Mouse (Mus musculus): ENCODE data around the gene Gm17334. TPM values are rescaled to one million over a fixed set of nuclear protein-coding genes. Genes with fewer than 3 reads are reported as not detected.

The Gm17334 gene
- total RNA-seq, 1 experiment, result 0.22 TPM

DNA sequence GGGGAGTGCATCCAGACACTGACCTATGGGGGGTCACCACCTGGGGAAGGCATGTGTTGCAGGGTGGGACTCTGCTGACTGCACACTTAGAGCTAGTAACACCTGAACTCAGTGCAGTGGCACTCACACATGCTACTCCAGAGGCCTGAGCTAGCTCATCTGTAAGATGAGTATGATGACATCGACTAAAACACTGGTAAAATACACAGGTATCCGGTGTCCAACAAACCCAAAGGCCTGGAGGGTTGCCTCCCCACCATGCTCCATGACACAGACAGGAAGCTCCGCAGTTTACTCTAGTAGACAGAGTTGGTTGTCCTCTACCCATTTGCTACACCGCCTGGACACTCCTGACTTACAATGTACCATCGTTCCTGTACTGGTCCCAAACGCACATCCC lies 46.5 kb upstream of the Gm17334 start:
- in situ Hi-C loops (cut with MboI; ENCODE audit: low sequenced_read_pairs in 2 of 2, unreplicated experiment in 2 of 2), result no loop called here
- H3K36me3 ChIP-seq (ENCODE audit: control insufficient read depth, insufficient read depth, low read length, poor library complexity, severe bottlenecking), result no peaks in the 10 kb centered on the region
- peaks cover 0 to 4% of the 10 kb centered on the region in 2 experiments; a peak in 1 of 4 replicates for H3K4me1 ChIP-seq (ENCODE audit: control insufficient read depth in 2 of 2, insufficient read depth in 2 of 2, low read length in 2 of 2, poor library complexity in 1 of 2)
- DNase-seq (ENCODE audit: low read depth, low spot score), result no peak
- H3K27ac ChIP-seq (ENCODE audit: insufficient read depth, low read depth, low read length, poor library complexity, severe bottlenecking), result no peak overlapping the region
- no peak overlapping the region for H3K4me3 ChIP-seq (ENCODE audit: insufficient read depth in 1 of 2, low read depth in 1 of 2, low read length in 2 of 2, poor library complexity in 1 of 2, severe bottlenecking in 1 of 2)
- TF ChIP-seq ZNF384 (IDR thresholded peaks at IDR 0.05; ENCODE audit: low read depth, low read length), result no peak
- no peaks in the 10 kb centered on the region for H3K9me3 ChIP-seq (ENCODE audit: control insufficient read depth, insufficient read depth, low read depth, low read length)
- H3K9ac ChIP-seq (ENCODE audit: insufficient read depth, low read depth, low read length, poor library complexity, severe bottlenecking), result no peak overlapping the region

DNA sequence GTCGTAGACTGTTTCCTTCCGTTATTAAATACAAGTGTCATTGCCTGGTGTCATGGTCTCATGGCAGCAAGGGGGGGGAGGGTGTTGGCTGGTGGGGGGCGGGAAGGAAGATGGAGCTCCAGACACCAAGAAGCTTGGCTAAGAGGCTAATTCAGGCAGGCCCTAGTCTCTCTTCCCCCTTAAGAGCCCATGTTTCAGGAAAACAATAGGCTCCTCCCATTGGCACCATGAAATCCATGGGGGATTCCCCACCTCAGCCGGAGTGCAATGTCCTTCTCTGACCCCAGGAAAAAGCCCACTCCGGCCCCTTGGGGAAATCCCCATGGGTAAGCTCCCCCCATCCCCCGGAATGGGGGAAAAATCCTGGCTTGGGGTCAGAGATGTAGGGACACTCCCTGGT lies 45.8 kb upstream of the Gm17334 start:
- Histone ChIP-seq H3K9ac (ENCODE audit: insufficient read depth, low read depth, low read length, poor library complexity, severe bottlenecking) (no peak overlapping the region), H3K4me1 (ENCODE audit: control insufficient read depth in 2 of 2, insufficient read depth in 2 of 2, low read length in 2 of 2, poor library complexity in 1 of 2) (peaks cover 0 to 4% of the 10 kb centered on the region in 2 experiments; a peak in 1 of 4 replicates), H3K36me3 (ENCODE audit: control insufficient read depth, insufficient read depth, low read length, poor library complexity, severe bottlenecking) (no peaks in the 10 kb centered on the region), H3K9me3 (ENCODE audit: control insufficient read depth, insufficient read depth, low read depth, low read length) (no peaks in the 10 kb centered on the region), H3K4me3 (ENCODE audit: insufficient read depth in 1 of 2, low read depth in 1 of 2, low read length in 2 of 2, poor library complexity in 1 of 2, severe bottlenecking in 1 of 2) (no peak overlapping the region), H3K27ac (ENCODE audit: insufficient read depth, low read depth, low read length, poor library complexity, severe bottlenecking) (no peak overlapping the region)
- in situ Hi-C loops (cut with MboI; ENCODE audit: low sequenced_read_pairs in 2 of 2, unreplicated experiment in 2 of 2), result no loop called here
- no peak for DNase-seq (ENCODE audit: low read depth, low spot score)
- no peak for TF ChIP-seq MAFK (IDR thresholded peaks at IDR 0.05; ENCODE audit: insufficient read depth, low read depth, low read length)

DNA sequence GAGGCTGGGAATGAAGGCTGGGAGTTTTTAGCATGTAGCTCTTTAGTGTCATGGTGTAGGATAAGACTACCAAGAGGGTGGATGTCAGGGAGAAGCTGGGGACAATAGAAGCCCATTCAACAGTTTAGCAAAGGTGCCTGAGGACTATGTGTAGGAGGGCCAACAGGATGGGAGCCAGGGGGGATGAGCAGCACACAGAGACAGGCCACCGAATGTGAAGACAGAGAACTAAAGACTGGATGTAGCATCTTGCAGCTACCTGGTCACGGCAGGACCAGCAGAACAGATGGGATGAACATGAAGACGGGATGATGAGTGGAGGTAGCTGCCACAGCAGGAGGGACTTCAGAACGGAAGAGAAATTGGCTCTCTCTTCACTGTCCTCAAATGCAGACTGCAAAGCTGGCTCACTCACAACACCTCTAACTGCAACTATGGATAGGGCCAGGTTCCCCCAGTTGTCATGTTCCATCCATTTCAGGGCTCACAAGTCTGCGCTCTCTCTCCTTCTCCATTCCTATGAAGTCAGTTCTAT lies 43.9 kb upstream of the Gm17334 start:
- Histone ChIP-seq H3K27ac (ENCODE audit: insufficient read depth, low read depth, low read length, poor library complexity, severe bottlenecking) (no peak overlapping the region), H3K9me3 (ENCODE audit: control insufficient read depth, insufficient read depth, low read depth, low read length) (no peaks in the 10 kb centered on the region), H3K4me1 (ENCODE audit: control insufficient read depth in 2 of 2, insufficient read depth in 2 of 2, low read length in 2 of 2, poor library complexity in 1 of 2) (peaks cover 0 to 4% of the 10 kb centered on the region in 2 experiments; a peak in 1 of 4 replicates), H3K9ac (ENCODE audit: insufficient read depth, low read depth, low read length, poor library complexity, severe bottlenecking) (no peak overlapping the region), H3K4me3 (ENCODE audit: insufficient read depth in 1 of 2, low read depth in 1 of 2, low read length in 2 of 2, poor library complexity in 1 of 2, severe bottlenecking in 1 of 2) (no peak overlapping the region), H3K36me3 (ENCODE audit: control insufficient read depth, insufficient read depth, low read length, poor library complexity, severe bottlenecking) (no peaks in the 10 kb centered on the region)
- in situ Hi-C loops (cut with MboI; ENCODE audit: low sequenced_read_pairs in 2 of 2, unreplicated experiment in 2 of 2), result no loop called here
- DNase-seq (ENCODE audit: low read depth, low spot score), result no peak
- TF ChIP-seq HCFC1 (IDR thresholded peaks at IDR 0.05; ENCODE audit: borderline replicate concordance, insufficient read depth, low read length), result no peak
- no peak for TF ChIP-seq CHD2 (IDR thresholded peaks at IDR 0.05; ENCODE audit: low read depth, low read length)
- TF ChIP-seq ZC3H11A (IDR thresholded peaks at IDR 0.05; ENCODE audit: borderline replicate concordance, low read depth, low read length), result no peak

DNA sequence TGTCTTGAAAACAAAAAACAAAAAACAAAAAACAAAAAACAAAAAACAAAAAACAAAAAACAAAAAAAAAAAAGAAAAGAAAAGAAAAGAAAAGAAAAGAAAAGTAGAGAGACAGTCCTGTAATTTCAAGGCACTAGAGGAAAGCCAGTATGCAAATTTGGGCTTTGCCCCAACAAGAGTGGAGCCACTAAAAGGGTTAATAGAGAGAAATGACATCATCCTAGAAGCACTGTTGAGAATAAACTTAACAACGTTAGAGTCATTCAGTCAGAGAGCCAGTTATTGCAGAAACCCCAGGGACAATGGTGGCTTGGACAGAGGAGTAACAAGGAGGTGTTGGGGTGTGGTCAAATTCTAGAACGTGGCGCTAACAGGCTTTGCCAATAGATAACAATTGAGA lies 41.8 kb upstream of the Gm17334 start:
- Histone ChIP-seq H3K4me3 (ENCODE audit: insufficient read depth in 1 of 2, low read depth in 1 of 2, low read length in 2 of 2, poor library complexity in 1 of 2, severe bottlenecking in 1 of 2) (no peak overlapping the region), H3K9me3 (ENCODE audit: control insufficient read depth, insufficient read depth, low read depth, low read length) (no peaks in the 10 kb centered on the region), H3K27ac (ENCODE audit: insufficient read depth, low read depth, low read length, poor library complexity, severe bottlenecking) (no peak overlapping the region), H3K36me3 (ENCODE audit: control insufficient read depth, insufficient read depth, low read length, poor library complexity, severe bottlenecking) (no peaks in the 10 kb centered on the region), H3K9ac (ENCODE audit: insufficient read depth, low read depth, low read length, poor library complexity, severe bottlenecking) (no peak overlapping the region), H3K4me1 (ENCODE audit: control insufficient read depth in 2 of 2, insufficient read depth in 2 of 2, low read length in 2 of 2, poor library complexity in 1 of 2) (peaks cover 0 to 5% of the 10 kb centered on the region in 2 experiments; a peak in 1 of 4 replicates)
- in situ Hi-C loops (cut with MboI; ENCODE audit: low sequenced_read_pairs in 2 of 2, unreplicated experiment in 2 of 2), result no loop called here
- no peak for TF ChIP-seq ZNF384 (IDR thresholded peaks at IDR 0.05; ENCODE audit: low read depth, low read length)
- TF ChIP-seq HCFC1 (IDR thresholded peaks at IDR 0.05; ENCODE audit: borderline replicate concordance, insufficient read depth, low read length), result no peak
- TF ChIP-seq ZC3H11A (IDR thresholded peaks at IDR 0.05; ENCODE audit: borderline replicate concordance, low read depth, low read length), result no peak
- no peak for TF ChIP-seq CHD2 (IDR thresholded peaks at IDR 0.05; ENCODE audit: low read depth, low read length)
- TF ChIP-seq MAFK (IDR thresholded peaks at IDR 0.05; ENCODE audit: insufficient read depth, low read depth, low read length), result no peak
- no peak for DNase-seq (ENCODE audit: low read depth, low spot score)

DNA sequence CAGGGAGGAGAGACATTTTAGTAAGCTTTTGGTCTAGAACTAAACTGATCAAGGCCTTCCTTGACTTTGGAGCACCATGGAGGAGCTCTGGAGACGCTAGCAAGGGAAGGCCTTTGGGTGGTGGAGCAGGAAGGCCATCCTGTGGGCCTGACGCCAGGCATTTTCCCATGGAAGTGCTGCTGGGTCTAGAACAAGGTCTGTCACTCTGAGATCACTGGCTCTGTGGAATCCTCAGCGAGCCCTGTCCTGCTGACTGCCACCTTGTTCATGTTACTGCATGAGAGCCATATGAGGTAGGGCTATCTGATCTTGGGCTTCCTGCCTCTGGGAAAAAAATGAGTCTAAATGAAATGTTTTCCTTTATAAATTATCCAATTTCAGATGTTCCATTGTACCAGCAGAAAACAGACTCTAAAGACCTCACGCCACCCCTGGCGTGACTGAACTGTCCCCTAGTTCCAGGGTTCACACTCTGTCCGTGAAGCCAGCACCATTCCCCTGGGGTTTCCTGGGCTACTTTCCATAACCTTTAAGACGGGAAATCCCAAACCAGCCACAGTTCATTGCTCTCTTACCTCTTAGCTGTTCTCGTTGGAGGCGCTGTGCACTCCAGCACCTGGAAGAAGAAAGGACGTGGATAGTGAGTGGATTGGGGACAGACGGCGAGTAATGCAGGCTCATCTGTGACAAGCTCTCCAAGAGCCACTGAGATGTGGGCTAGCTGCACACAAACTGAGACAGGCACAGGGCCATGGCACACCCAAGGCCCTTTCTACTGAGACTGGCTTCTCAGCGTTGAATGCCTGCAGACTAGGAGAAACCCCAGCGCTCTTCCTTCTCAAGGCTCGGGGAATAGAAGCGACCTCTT lies 40.2 kb upstream of the Gm17334 start:
- H3K9me3 ChIP-seq (ENCODE audit: control insufficient read depth, insufficient read depth, low read depth, low read length), result no peaks in the 10 kb centered on the region
- no peak overlapping the region for H3K27ac ChIP-seq (ENCODE audit: insufficient read depth, low read depth, low read length, poor library complexity, severe bottlenecking)
- in situ Hi-C loops (cut with MboI; ENCODE audit: low sequenced_read_pairs in 2 of 2, unreplicated experiment in 2 of 2), result no loop called here
- no peak overlapping the region for H3K4me3 ChIP-seq (ENCODE audit: insufficient read depth in 1 of 2, low read depth in 1 of 2, low read length in 2 of 2, poor library complexity in 1 of 2, severe bottlenecking in 1 of 2)
- TF ChIP-seq MAFK (IDR thresholded peaks at IDR 0.05; ENCODE audit: insufficient read depth, low read depth, low read length), result no peak
- no peak for TF ChIP-seq ZNF384 (IDR thresholded peaks at IDR 0.05; ENCODE audit: low read depth, low read length)
- TF ChIP-seq CHD2 (IDR thresholded peaks at IDR 0.05; ENCODE audit: low read depth, low read length), result no peak
- no peak for TF ChIP-seq HCFC1 (IDR thresholded peaks at IDR 0.05; ENCODE audit: borderline replicate concordance, insufficient read depth, low read length)
- no peak for TF ChIP-seq ZC3H11A (IDR thresholded peaks at IDR 0.05; ENCODE audit: borderline replicate concordance, low read depth, low read length)
- H3K36me3 ChIP-seq (ENCODE audit: control insufficient read depth, insufficient read depth, low read length, poor library complexity, severe bottlenecking), result no peaks in the 10 kb centered on the region
- no peak overlapping the region for H3K9ac ChIP-seq (ENCODE audit: insufficient read depth, low read depth, low read length, poor library complexity, severe bottlenecking)
- H3K4me1 ChIP-seq (ENCODE audit: control insufficient read depth in 2 of 2, insufficient read depth in 2 of 2, low read length in 2 of 2, poor library complexity in 1 of 2), result peaks cover 0 to 7% of the 10 kb centered on the region in 2 experiments; a peak in 1 of 4 replicates
- DNase-seq (ENCODE audit: low read depth, low spot score), result no peak
